Mouse (Mus musculus) neural tube, embryonic 15.5 days (tissue): ENCODE measurements around the gene Rplp0. TPM values are rescaled to one million over a fixed set of nuclear protein-coding genes. Genes with fewer than 3 reads are reported as not detected.
"Not testable (repeated sequence)": the region's sequence is repeated elsewhere in the genome, so short reads cannot be mapped to it uniquely, and the experiment has no call there.

Experiments used
- ATAC-seq: fragments of 200-750 bp; cut with Nextera tagmentation; 2 replicates; pipeline ENCODE4 v1.8.0; 2017; ENCODE audit warnings: mild to moderate bottlenecking, moderate TSS enrichment, moderate library complexity; ENCODE audit not compliant: low FRiP score
- H3K27ac ChIP-seq: fragments of 300-500 bp; sonication (generic); replicated peaks from 2 replicates; pipeline ENCODE4 v1.5.1; 2015; ENCODE audit warnings: mild to moderate bottlenecking, inconsistent platforms
- H3K27me3 ChIP-seq: fragments of 300-500 bp; sonication (generic); replicated peaks from 2 replicates; pipeline ENCODE4 v1.6.1; 2015; ENCODE audit warnings: inconsistent platforms
- H3K36me3 ChIP-seq: fragments of 300-500 bp; sonication (generic); 2 replicates; pipeline ENCODE4 v1.6.1; 2015; ENCODE audit warnings: inconsistent platforms
- H3K4me1 ChIP-seq: fragments of 300-500 bp; sonication (generic); 2 replicates; pipeline ENCODE4 v1.6.1; 2015; ENCODE audit warnings: inconsistent platforms
- H3K4me2 ChIP-seq: fragments of 300-500 bp; sonication (generic); 2 replicates; pipeline ENCODE4 v1.6.1; 2015; ENCODE audit warnings: inconsistent platforms, mild to moderate bottlenecking, moderate library complexity
- H3K4me3 ChIP-seq: fragments of 300-500 bp; sonication (generic); replicated peaks from 2 replicates; pipeline ENCODE4 v1.5.1; 2015; ENCODE audit warnings: mild to moderate bottlenecking, inconsistent platforms
- H3K9ac ChIP-seq: fragments of 300-500 bp; sonication (generic); replicated peaks from 2 replicates; pipeline ENCODE4 v1.6.1; 2015; ENCODE audit warnings: mild to moderate bottlenecking, inconsistent platforms
- H3K9me3 ChIP-seq: fragments of 300-500 bp; sonication (generic); replicated peaks from 2 replicates; pipeline ENCODE4 v1.6.1; 2016; ENCODE audit warnings: inconsistent platforms
- WGBS: fragments of 180-500 bp; shearing (Covaris S2); methylation state at CpG from one replicate; pipeline ENCODE4 v1.1.7; 2015; ENCODE audit warnings: mixed read lengths; 5-methylcytosine and 5-hydroxymethylcytosine counted together
- polyA plus RNA-seq: library from polyadenylated mRNA; unstranded; fragments of >200 nt; fragmentation: Nextera tagmentation; extraction: Ambion mirVana; gene quantifications from 2 replicates; pipeline ENCODE4 v1.2.1, GENCODE M21; 2015

The Rplp0 gene
- polyA plus RNA-seq, 1 experiment from 2014 or later: 785 TPM

- not testable (repeated sequence) for H3K27me3 ChIP-seq, H3K27ac ChIP-seq, H3K36me3 ChIP-seq, ATAC-seq, H3K9ac ChIP-seq, H3K4me3 ChIP-seq, H3K4me2 ChIP-seq, H3K9me3 ChIP-seq
- 97% methylated on average over 8 of the region's 8 CpGs for whole genome bisulfite sequencing
- peaks cover 23% of the 10 kb centered on the region for H3K4me1 ChIP-seq
Measured at GRCm38 (mm10) chr5:115518214-115518613, 41.1 kb upstream of the Rplp0 start.

DNA sequence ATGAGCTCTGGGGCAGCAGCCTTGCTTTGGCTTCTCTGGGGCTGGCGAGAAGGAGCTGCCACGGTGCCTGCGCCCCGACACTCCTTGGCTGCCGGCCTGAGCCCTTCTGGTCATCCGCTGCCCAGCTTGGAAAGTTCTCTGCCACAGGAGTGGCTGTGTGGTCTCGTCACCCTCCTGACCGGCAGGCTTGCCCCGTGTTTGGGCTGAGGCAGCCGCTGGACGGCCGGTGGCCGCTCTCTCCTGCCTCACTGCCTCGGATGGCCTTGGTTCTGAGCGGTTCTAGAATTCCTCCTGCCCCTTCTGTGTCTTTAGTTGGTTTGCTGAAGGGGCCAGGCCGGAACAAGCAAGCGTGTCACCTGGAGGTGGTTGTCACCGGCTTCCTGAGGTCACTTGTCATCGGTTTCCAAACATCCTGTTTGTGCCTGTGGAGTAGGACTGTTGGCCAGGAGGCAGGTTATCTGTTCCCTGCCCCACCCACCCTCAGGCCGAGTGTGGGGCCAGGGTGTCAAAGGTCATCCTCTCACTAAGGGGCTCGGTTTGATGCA, 38.9 kb upstream of the Rplp0 start:
- peak overlapping the region; percentile 51; the same call in 1 of the 2 replicates for H3K27ac ChIP-seq

GRCm38 (mm10) chr5:115521553-115522461, 37.5 kb upstream of the Rplp0 start:
- no peaks in the 10 kb centered on the region for H3K9me3 ChIP-seq
- no peaks in the 10 kb centered on the region for H3K36me3 ChIP-seq
- no peaks in the 10 kb centered on the region for H3K27me3 ChIP-seq
- H3K27ac ChIP-seq: no peak overlapping the region
- no peak overlapping the region for H3K9ac ChIP-seq
- no peak overlapping the region for H3K4me3 ChIP-seq
- 71% methylated on average over 21 of the region's 21 CpGs for WGBS
- ATAC-seq: no peak
- H3K4me1 ChIP-seq: peaks cover 34% of the 10 kb centered on the region
- peak overlapping the region; percentile 15; the same call in 1 of the 2 replicates for H3K4me2 ChIP-seq

More for the DNA sequence above, 38.9 kb upstream of the Rplp0 start:
- WGBS: 76% methylated on average over 21 of the region's 21 CpGs
- Histone ChIP-seq H3K4me2 (no peak overlapping the region), H3K4me3 (no peak overlapping the region), H3K27me3 (no peaks in the 10 kb centered on the region), H3K9me3 (no peaks in the 10 kb centered on the region), H3K9ac (no peak overlapping the region), H3K4me1 (peaks cover 28% of the 10 kb centered on the region), H3K36me3 (no peaks in the 10 kb centered on the region)
- no peak for ATAC-seq

DNA sequence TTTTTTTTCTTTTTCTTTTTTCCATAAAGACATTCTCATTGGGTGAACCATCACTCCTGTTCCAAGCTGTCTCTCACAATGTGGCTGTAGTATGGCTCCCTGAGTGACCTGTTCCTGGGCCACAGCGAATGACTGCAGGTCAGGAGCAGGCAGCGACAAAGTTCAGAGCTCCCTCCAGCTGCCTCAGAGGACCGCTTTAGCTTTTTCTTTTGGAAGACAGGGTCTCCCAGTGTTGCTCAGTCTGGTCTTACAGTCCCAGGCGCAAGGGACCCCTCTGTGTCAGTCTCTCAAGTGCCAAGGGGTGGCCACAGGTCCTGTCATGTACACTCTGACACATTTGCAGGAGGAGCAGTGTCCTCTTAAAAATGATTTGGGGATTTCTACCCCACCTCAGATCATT, 36.7 kb upstream of the Rplp0 start:
- no peaks in the 10 kb centered on the region for H3K36me3 ChIP-seq
- H3K4me2 ChIP-seq: no peak overlapping the region
- no peaks in the 10 kb centered on the region for H3K9me3 ChIP-seq
- ATAC-seq: no peak
- H3K4me3 ChIP-seq: no peak overlapping the region
- H3K4me1 ChIP-seq: peaks cover 34% of the 10 kb centered on the region
- 85% methylated on average over 4 of the region's 4 CpGs for WGBS
- H3K27me3 ChIP-seq: no peaks in the 10 kb centered on the region
- peak overlapping the region; percentile 18; the same call in 1 of the 2 replicates for H3K27ac ChIP-seq
- no peak overlapping the region for H3K9ac ChIP-seq

DNA sequence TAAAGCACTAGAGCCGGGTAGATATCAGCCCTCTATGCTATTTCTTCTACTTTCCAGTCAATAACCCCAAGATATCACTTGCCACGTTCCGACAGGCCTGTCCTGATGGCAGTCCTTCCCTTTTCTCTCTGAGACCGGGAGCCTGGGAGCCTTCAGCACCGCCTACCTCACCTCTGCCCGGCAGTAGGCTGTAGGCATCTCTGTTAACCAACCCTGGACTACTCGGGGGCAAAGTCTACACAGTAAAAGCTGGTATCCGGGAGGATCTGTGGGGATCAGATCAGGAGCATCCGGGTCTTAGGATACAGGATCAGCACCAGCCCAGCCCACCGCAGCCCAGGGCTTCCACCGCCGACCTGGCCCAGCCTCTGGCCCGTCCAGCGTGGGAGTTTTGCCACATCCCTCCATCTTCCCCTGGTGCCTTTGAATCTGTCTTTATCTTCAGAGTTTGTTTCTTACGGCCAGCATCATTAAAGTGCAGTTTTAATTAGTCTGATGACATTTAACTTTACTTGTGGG, 36.2 kb upstream of the Rplp0 start:
- WGBS: 83% methylated on average over 15 of the region's 15 CpGs
- Histone ChIP-seq H3K36me3 (no peaks in the 10 kb centered on the region), H3K4me1 (peaks cover 34% of the 10 kb centered on the region), H3K4me2 (no peak overlapping the region), H3K27me3 (no peaks in the 10 kb centered on the region), H3K9me3 (no peaks in the 10 kb centered on the region), H3K9ac (no peak overlapping the region), H3K27ac (0 out of 2 replicates have a peak overlapping the region, but pooled peaks have one; percentile 18), H3K4me3 (no peak overlapping the region)
- ATAC-seq: no peak

- no peak overlapping the region for H3K27ac ChIP-seq
- H3K4me3 ChIP-seq: no peak overlapping the region
- 13% methylated on average over 15 of the region's 15 CpGs for WGBS
- H3K27me3 ChIP-seq: no peaks in the 10 kb centered on the region
- H3K36me3 ChIP-seq: no peaks in the 10 kb centered on the region
- no peaks in the 10 kb centered on the region for H3K9me3 ChIP-seq
- ATAC-seq: no peak
- H3K4me1 ChIP-seq: peaks cover 34% of the 10 kb centered on the region
- peak overlapping the region; percentile 20; the same call in 1 of the 2 replicates for H3K4me2 ChIP-seq
- no peak overlapping the region for H3K9ac ChIP-seq
Measured at GRCm38 (mm10) chr5:115523971-115524370, 35.3 kb upstream of the Rplp0 start.

- no peak overlapping the region for H3K4me3 ChIP-seq
- H3K9ac ChIP-seq: no peak overlapping the region
- H3K9me3 ChIP-seq: no peaks in the 10 kb centered on the region
- no peaks in the 10 kb centered on the region for H3K36me3 ChIP-seq
- H3K4me1 ChIP-seq: peaks cover 36% of the 10 kb centered on the region
- 55% methylated on average over 12 of the region's 12 CpGs for WGBS
- H3K27me3 ChIP-seq: no peaks in the 10 kb centered on the region
- H3K4me2 ChIP-seq: no peak overlapping the region
- no peak overlapping the region for H3K27ac ChIP-seq
- ATAC-seq: no peak
Measured at GRCm38 (mm10) chr5:115524471-115524870, 34.8 kb upstream of the Rplp0 start.

DNA sequence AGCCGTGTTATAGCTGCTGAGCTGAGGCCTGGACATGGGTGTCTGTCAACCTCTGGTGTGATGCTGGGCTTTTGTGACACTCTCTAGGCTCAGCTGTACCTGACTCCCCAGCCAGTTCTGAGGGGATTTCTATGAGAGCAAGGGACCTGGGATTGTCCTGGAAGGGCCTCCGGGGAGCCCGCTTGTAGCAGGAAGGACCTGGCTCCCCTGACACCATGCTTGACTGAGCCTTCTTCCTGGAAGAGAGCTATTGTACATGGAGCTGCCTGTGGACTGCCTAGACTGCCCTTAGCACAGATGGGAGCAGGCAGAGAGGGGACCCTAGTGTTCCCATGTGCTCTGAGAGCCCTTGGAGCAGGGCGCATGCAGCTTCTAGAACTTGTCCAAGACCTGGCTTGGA, 33.9 kb upstream of the Rplp0 start:
- no peaks in the 10 kb centered on the region for H3K9me3 ChIP-seq
- no peak overlapping the region for H3K4me3 ChIP-seq
- H3K4me2 ChIP-seq: no peak overlapping the region
- H3K27me3 ChIP-seq: no peaks in the 10 kb centered on the region
- H3K4me1 ChIP-seq: peaks cover 43% of the 10 kb centered on the region
- no peak overlapping the region for H3K27ac ChIP-seq
- H3K9ac ChIP-seq: no peak overlapping the region
- 89% methylated on average over 4 of the region's 4 CpGs for WGBS
- H3K36me3 ChIP-seq: no peaks in the 10 kb centered on the region
- no peak for ATAC-seq

DNA sequence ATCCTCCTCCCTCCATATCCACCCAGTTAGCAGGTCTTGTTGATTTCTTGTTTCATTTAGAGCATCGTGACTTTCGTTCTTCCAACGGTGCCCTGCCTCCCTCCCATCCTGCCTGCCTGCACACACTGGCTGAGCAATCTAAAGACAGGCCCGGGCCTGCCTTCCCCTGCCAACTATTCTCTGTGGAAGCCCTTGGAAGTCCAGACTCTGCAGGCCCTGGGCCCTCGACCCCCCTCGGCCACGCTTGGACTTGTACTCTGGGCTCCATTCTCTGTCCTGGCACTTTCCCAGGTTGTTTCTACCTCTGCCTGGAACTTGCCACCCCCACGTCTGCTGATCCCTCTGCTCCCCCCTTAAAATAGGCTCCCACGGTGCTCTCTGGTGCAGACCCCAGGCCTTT, 33.3 kb upstream of the Rplp0 start:
- H3K27ac ChIP-seq: no peak overlapping the region
- no peak overlapping the region for H3K9ac ChIP-seq

GRCm38 (mm10) chr5:115526456-115527202, 32.6 kb upstream of the Rplp0 start:
- H3K4me2 ChIP-seq: no peak overlapping the region
- H3K9me3 ChIP-seq: no peaks in the 10 kb centered on the region
- H3K27me3 ChIP-seq: no peaks in the 10 kb centered on the region
- no peak overlapping the region for H3K27ac ChIP-seq
- no peaks in the 10 kb centered on the region for H3K36me3 ChIP-seq
- peaks cover 55% of the 10 kb centered on the region for H3K4me1 ChIP-seq
- 89% methylated on average over 17 of the region's 17 CpGs for whole genome bisulfite sequencing
- ATAC-seq: no peak
- no peak overlapping the region for H3K4me3 ChIP-seq
- H3K9ac ChIP-seq: no peak overlapping the region

More for the DNA sequence above, 33.3 kb upstream of the Rplp0 start:
- no peak for ATAC-seq
- no peaks in the 10 kb centered on the region for H3K36me3 ChIP-seq
- H3K27me3 ChIP-seq: no peaks in the 10 kb centered on the region
- no peak overlapping the region for H3K4me2 ChIP-seq
- H3K4me1 ChIP-seq: peaks cover 48% of the 10 kb centered on the region
- 85% methylated on average over 9 of the region's 9 CpGs for WGBS
- H3K4me3 ChIP-seq: no peak overlapping the region
- no peaks in the 10 kb centered on the region for H3K9me3 ChIP-seq

DNA sequence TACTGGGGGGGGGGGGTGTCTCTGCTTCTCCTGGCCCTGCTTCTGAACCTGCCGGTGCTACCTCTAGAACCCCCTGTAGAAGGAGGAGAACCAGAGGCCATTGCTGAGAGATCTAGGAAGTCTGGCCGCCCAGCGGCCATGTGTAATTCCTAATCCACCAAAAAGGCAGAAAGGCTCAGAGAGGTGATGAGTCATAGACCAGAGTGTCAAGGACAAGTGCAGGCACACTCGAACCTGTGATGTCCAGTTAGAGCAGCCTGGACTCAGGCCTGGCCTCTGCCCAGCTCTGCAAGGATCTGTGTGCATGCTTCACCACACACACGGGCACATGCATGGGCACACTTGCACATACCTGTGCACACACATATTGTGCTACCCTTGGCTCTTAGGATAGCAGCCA, 31.1 kb upstream of the Rplp0 start:
- Histone ChIP-seq H3K4me2 (no peak overlapping the region), H3K36me3 (no peaks in the 10 kb centered on the region), H3K9ac (no peak overlapping the region), H3K27ac (no peak overlapping the region), H3K4me3 (no peak overlapping the region), H3K4me1 (peaks cover 62% of the 10 kb centered on the region), H3K27me3 (no peaks in the 10 kb centered on the region), H3K9me3 (no peaks in the 10 kb centered on the region)
- no peak for ATAC-seq
- 83% methylated on average over 5 of the region's 5 CpGs for WGBS
